Mouse (Mus musculus): Measurements from ENCODE around the gene Nop56.

The Nop56 gene

GRCm38 (mm10) chr2:130296134-130296745 lies 22.0 kb downstream of the Nop56 start:
- DNase-seq: no peak

- no peak for DNase-seq
Observed at GRCm38 (mm10) chr2:130297580-130297979, 23.4 kb downstream of the Nop56 start.

DNA sequence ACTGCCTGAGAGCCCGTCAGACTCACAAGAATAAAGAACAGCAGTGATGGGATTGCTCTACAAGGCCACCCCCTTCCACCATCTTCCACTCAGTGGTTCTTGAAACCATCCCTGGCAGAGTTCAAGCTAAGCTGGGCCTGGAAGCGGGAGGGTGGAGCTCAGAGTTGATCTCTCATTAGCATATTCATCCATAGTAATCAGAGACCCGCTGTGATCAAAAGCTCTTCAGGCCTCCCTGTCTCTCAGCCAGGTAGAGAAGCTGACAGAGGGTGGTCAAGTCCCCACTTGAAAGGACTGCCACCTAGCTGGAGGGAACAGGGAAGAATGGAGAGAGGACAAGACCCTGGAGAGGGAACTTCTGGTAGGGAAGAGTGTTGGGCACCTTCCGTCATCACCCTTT lies 28.8 kb downstream of the Nop56 start:
- no peak for DNase-seq

GRCm38 (mm10) chr2:130327057-130327456 lies 52.8 kb downstream of the Nop56 start:
- DNase-seq: no peak

Measured in thymus, postnatal 4 days (tissue).